Mouse (Mus musculus) gastrocnemius, adult 8-10 months (tissue): ENCODE results near the gene Hist1h2bj. TPM values are rescaled to one million over a fixed set of nuclear protein-coding genes. Genes with fewer than 3 reads are reported as not detected.

ENCODE experiments used
- microRNA-seq: library from miRNA; unstranded; fragments of <30 nt; microRNA quantifications from one replicate; pipeline ENCODE4 v1.2.0, GENCODE M21; 2022
- total RNA-seq, 4 experiments: library from RNA; stranded (reverse); gene quantifications; 2 replicates each; pipeline ENCODE4 v1.2.4; 2022

Gene Hist1h2bj
- total RNA-seq, 4 experiments from 2014 or later = 0.75 to 2.9 (median 1.3) TPM

Small RNAs within 50 kb of the gene (microRNA-seq; reads per million reads assigned to microRNA genes)
- gene Gm26300 = not detected
- gene Gm44390 = not detected
- not detected for gene Gm44486

Other genes with a start within 250 kb of the Hist1h2bj start
- 10 to 100 TPM; 13.3 to 26.7 (median 21.1) TPM for gene Hist1h2bq, start 233.0 kb upstream of the Hist1h2bj start, total RNA-seq
- gene Hist1h2ao, start 232.7 kb upstream of the Hist1h2bj start, total RNA-seq = 1 to 10 TPM in 1 of 4 experiments, not detected in 3; 3.4 TPM
- 10 to 100 TPM; 49.7 to 72.4 (median 56.2) TPM for gene Hist1h4m, start 231.5 kb upstream of the Hist1h2bj start, total RNA-seq
- 10 to 100 TPM in 1 of 4 experiments, 1 to 10 TPM in 1, not detected in 2; 9.2 to 18.0 TPM for gene Hist1h4n, start 211.0 kb upstream of the Hist1h2bj start, total RNA-seq
- gene Hist1h2ap, start 209.7 kb upstream of the Hist1h2bj start, total RNA-seq = 1 to 10 TPM in 2 of 4 experiments, not detected in 2; 1.4 to 2.6 TPM
- 10 to 100 TPM; 13.3 to 26.6 (median 21.0) TPM for gene Hist1h2br, start 209.5 kb upstream of the Hist1h2bj start, total RNA-seq
- gene Zfp184, start 98.1 kb upstream of the Hist1h2bj start, total RNA-seq = 1 to 10 TPM in 1 of 4 experiments, under 1 TPM in 3; 0.48 to 1.4 (median 0.80) TPM
- gene Pom121l2, start 62.0 kb upstream of the Hist1h2bj start, total RNA-seq = not detected
- gene Prss16, start 33.5 kb upstream of the Hist1h2bj start, total RNA-seq = not detected
- gene Hist1h2ah, start 7.6 kb upstream of the Hist1h2bj start, total RNA-seq = 1 to 10 TPM in 3 of 4 experiments, not detected in 1; 3.0 to 6.5 (median 5.3) TPM
- gene Hist1h2bk, start 7.3 kb upstream of the Hist1h2bj start, total RNA-seq = 1 to 10 TPM in 1 of 4 experiments, under 1 TPM in 1, not detected in 2; 0.75 to 7.0 TPM
- 10 to 100 TPM; 28.5 to 37.8 (median 35.7) TPM for gene Hist1h4i, start 1.9 kb upstream of the Hist1h2bj start, total RNA-seq
- 1 to 10 TPM in 3 of 4 experiments, not detected in 1; 2.3 to 4.2 (median 2.6) TPM for gene Hist1h2ag, start 270 bp upstream of the Hist1h2bj start, total RNA-seq
- not detected for gene Vmn1r188, start 41.2 kb downstream of the Hist1h2bj start, total RNA-seq
- not detected for gene Vmn1r189, start 62.6 kb downstream of the Hist1h2bj start, total RNA-seq
- not detected for gene Vmn1r191, start 140.8 kb downstream of the Hist1h2bj start, total RNA-seq
- not detected for gene Vmn1r192, start 147.9 kb downstream of the Hist1h2bj start, total RNA-seq
- gene Vmn1r193, start 179.9 kb downstream of the Hist1h2bj start, total RNA-seq = not detected
- gene Vmn1r194, start 201.0 kb downstream of the Hist1h2bj start, total RNA-seq = not detected
- not detected for gene Vmn1r195, start 227.3 kb downstream of the Hist1h2bj start, total RNA-seq
- gene Vmn1r196, start 246.7 kb downstream of the Hist1h2bj start, total RNA-seq = not detected